ENCODE assay signal across 33 mouse cellular contexts in genomic region chrX:146428506-146428905, GRCm38 (mm10).
"Had no signal": no experiment of that assay in that cellular context is flagged by ENCODE, and none has a peak within 500 bp of the region (broad histone marks: within the 10 kb centered on the region; RNA-seq: fewer than 3 reads in every experiment).

No protein-coding gene starts in this region.

- H3K27ac ChIP-seq: heart, embryonic 13.5 days; heart, embryonic 15.5 days; hindbrain, embryonic 10.5 days; hindbrain, embryonic 12.5 days; hindbrain, embryonic 13.5 days; hindbrain, embryonic 14.5 days; hindbrain, embryonic 15.5 days; hindbrain, postnatal 0 days; intestine, embryonic 15.5 days; kidney, embryonic 15.5 days; kidney, postnatal 0 days; layer of hippocampus, adult 2 months; left cerebral cortex, adult 2 months had no signal

- H3K4me3 ChIP-seq: heart, embryonic 12.5 days; heart, embryonic 13.5 days; heart, embryonic 15.5 days; hindbrain, embryonic 10.5 days; hindbrain, embryonic 12.5 days; hindbrain, embryonic 13.5 days; hindbrain, embryonic 15.5 days; intestine, embryonic 15.5 days; kidney, embryonic 15.5 days; layer of hippocampus, adult 2 months; left cerebral cortex, adult 2 months had no signal

- ATAC-seq: hindbrain, embryonic 16.5 days; hindbrain, postnatal 0 days; inflammation-experienced regulatory T-cells, adult 6 months; intestine, embryonic 15.5 days; intestine, embryonic 16.5 days; intestine, postnatal 0 days had no signal

- H3K27me3 ChIP-seq: heart, embryonic 12.5 days; heart, embryonic 13.5 days; heart, embryonic 15.5 days; hindbrain, embryonic 12.5 days; hindbrain, embryonic 13.5 days; hindbrain, embryonic 15.5 days; intestine, embryonic 15.5 days; kidney, embryonic 15.5 days had no signal

- H3K4me1 ChIP-seq: heart, embryonic 12.5 days; heart, embryonic 13.5 days; heart, embryonic 15.5 days; hindbrain, embryonic 10.5 days; hindbrain, embryonic 12.5 days; hindbrain, embryonic 13.5 days; hindbrain, embryonic 15.5 days; intestine, embryonic 15.5 days; kidney, embryonic 15.5 days had no signal

- H3K36me3 ChIP-seq: heart, embryonic 12.5 days; heart, embryonic 13.5 days; heart, embryonic 15.5 days; hindbrain, embryonic 10.5 days; hindbrain, embryonic 12.5 days; hindbrain, embryonic 13.5 days; hindbrain, embryonic 15.5 days; intestine, embryonic 15.5 days; kidney, embryonic 15.5 days had no signal

- H3K9ac ChIP-seq: heart, embryonic 12.5 days; heart, embryonic 13.5 days; heart, embryonic 15.5 days; hindbrain, embryonic 12.5 days; hindbrain, embryonic 13.5 days; hindbrain, embryonic 14.5 days; hindbrain, embryonic 15.5 days; intestine, embryonic 15.5 days; kidney, embryonic 15.5 days had no signal

- DNase-seq: heart, postnatal 10 days; heart, postnatal 14 days; heart, postnatal 36 days; heart, postnatal 4 days; kidney, adult 11 months; kidney, adult 18-20 months; kidney, adult 2 months; kidney, adult 8-10 months; kidney, adult 9 months; kidney, postnatal 10 days; kidney, postnatal 14 days; kidney, postnatal 36 days; kidney, postnatal 4 days; layer of hippocampus, adult 9-11 months; layer of hippocampus, postnatal 36 days had no signal

- H3K4me2 ChIP-seq: heart, embryonic 12.5 days; heart, embryonic 13.5 days; heart, embryonic 15.5 days; hindbrain, embryonic 12.5 days; hindbrain, embryonic 13.5 days; hindbrain, embryonic 14.5 days; hindbrain, embryonic 15.5 days; intestine, embryonic 15.5 days; kidney, embryonic 15.5 days had no signal

- H3K9me3 ChIP-seq: heart, embryonic 12.5 days; heart, embryonic 13.5 days; heart, embryonic 15.5 days; hindbrain, embryonic 10.5 days; hindbrain, embryonic 12.5 days; hindbrain, embryonic 13.5 days; hindbrain, embryonic 15.5 days; intestine, embryonic 15.5 days; kidney, embryonic 15.5 days had no signal
